Mouse (Mus musculus) brain, embryonic 14.5 days (tissue): Measurements from ENCODE around the gene Mxra8.

Experiments
- CTCF ChIP-seq: fragments of 200-500 bp; IDR thresholded peaks from 2 replicates; pipeline ENCODE4 v1.5.1; 2012; ENCODE audit warnings: inconsistent platforms, mild to moderate bottlenecking, moderate library complexity, borderline replicate concordance; ENCODE audit not compliant: insufficient read depth, insufficient read length; ENCODE audit errors: extremely low read depth
- POLR2A ChIP-seq: fragments of 200-500 bp; IDR thresholded peaks from 2 replicates; pipeline ENCODE4 v1.6.1; 2012; ENCODE audit warnings: mild to moderate bottlenecking, inconsistent platforms, borderline replicate concordance; ENCODE audit not compliant: poor library complexity, insufficient read depth, insufficient read length, severe bottlenecking; ENCODE audit errors: extremely low read depth

DNA sequence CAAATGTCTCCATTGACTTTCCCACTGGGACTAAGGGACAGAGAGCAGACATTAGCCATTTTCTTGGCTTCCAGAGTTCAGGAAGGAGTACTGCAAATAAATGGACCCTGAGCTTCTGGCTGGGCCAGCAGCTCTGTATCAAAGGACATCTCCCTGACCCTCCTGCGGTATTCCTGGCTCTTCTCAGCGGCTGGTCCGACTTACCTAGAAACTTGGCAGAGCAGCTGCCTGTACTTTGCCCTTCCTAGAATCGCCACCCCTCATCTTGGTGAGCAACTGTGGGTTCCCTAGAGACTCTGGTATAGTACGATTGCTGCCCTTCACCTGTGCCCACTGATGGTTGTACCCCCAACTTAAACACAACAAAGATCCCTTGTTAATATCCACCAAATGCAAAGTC lies 3.8 kb downstream of the Mxra8 start:
- TF ChIP-seq CTCF (no peak), POLR2A (no peak)
